Mouse (Mus musculus) cortical plate, adult 2 months (tissue): ENCODE measurements around the gene Nos2.

Experiments used
- CTCF ChIP-seq: fragments of 200-500 bp; IDR thresholded peaks from 2 replicates; pipeline ENCODE4 v1.5.1; 2011; ENCODE audit warnings: mild to moderate bottlenecking, control low read depth, low read length; ENCODE audit not compliant: insufficient read depth; ENCODE audit errors: extremely low read depth
- POLR2A ChIP-seq: fragments of 200-500 bp; IDR thresholded peaks from 2 replicates; pipeline ENCODE4 v1.6.1; 2011; ENCODE audit warnings: mild to moderate bottlenecking, low read length, control low read depth; ENCODE audit not compliant: insufficient read depth; ENCODE audit errors: extremely low read depth

DNA sequence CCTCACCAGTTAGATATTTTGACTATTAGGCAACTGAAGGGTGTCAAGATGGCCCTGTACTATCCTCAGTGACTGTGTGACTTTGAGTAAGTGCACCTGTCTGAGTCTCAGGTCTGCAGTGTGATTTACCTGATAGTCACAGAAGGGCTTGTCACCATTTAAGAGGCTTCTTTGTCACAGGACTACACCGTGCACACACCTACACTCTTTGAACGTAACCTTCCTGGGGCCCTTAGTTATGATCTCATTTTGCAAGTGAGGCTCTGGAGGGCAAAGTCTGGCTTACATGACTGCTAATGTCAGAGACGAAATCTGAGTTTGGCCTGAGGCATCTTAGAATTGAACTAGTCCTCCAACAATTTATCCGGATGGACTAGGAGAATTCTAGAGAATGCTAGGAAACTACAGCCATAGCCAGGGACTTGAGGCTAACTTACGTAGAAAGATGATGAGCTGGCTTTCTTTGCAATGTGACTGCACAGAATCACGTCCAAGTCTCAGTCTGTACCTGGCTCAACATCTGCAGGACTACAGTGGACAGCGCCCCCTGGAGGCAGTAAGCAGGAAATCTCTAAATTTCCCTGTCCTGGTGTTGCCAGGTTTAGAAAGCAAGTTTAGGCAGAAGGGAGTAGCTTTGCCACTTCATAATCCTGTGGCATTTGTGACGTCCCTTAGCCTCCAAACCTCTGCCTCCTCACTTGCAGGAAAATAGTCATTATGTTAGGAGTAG is 2.3 kb downstream of the Nos2 start:
- TF ChIP-seq CTCF (peak; percentile 91), POLR2A (no peak)
